Mouse (Mus musculus) 416B (cell line): Measurements from ENCODE around the gene Gga3.
A peak's percentile ranks its signal among the peaks of the same experiment; 100 is the strongest.

ENCODE experiments used
- DNase-seq: peaks from one replicate; pipeline ENCODE4 v3.0.0; 2011; ENCODE audit warnings: low read depth

Gga3 gene

DNA sequence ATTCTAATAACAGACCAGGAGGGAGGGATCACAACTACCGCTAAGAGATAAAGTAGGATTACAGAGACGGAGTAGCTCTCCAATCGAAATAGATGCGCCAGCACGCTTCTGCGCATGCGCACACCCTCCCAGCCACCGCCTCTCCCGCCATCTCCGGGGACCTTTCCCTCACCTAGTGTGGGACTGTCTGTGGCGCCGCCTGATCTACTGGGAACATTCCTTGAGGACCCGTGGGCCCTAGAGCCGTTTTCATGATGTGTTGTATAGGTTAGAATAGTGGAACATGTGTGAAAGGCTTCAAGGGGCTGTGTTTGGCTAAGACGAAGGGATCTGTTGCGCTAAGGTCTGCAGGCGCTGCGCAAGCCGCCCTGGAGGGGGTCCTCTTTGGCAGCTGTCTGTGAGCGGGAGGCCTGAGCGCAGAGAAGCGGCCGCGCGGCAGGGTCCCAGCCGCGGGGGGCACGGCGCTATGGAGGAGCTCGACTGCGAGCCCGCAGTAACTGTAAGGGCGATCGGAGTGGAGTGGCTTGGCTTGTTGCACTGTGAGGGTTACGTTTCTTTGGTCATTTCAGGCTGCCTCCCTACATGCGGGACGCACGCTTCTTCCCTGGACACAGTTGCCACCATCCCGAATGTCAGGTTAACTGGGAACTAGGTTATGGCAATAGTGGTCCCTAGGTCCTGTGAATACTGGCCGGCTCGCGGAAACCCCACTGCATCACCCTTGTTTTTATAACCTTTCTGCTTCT, 39.6 kb downstream of the Gga3 start, which contains the start of gene Nup85:
Nup85 (plus strand) TSS at position 371 of the 746 bp plus-strand sequence.
- DNase-seq = peak; percentile 98

DNA sequence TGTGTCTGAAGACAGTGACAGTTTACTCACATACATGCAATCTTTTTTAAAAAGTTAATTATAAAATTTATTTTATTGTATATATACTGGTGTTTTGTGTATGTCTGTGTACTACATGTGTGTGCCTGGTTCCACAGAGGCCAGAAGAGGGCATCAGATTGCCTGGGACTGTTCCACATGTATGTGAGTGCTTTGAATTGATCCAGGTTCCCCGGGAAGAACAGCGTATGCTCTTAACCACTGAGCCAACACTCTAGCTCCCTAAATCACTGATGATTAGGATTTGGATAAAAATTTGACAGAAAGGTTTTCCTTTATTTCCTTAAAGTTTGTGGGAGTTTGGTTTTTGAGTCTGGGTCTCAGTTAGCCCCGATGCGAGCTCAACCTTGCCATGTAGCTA, 40.4 kb downstream of the Gga3 start:
- peak; percentile 75 for DNase-seq

- DNase-seq = no peak
Measured at GRCm38 (mm10) chr11:115555717-115556116, 48.1 kb downstream of the Gga3 start.

GRCm38 (mm10) chr11:115552783-115553182, 51.1 kb downstream of the Gga3 start:
- peak; percentile 59 for DNase-seq

DNA sequence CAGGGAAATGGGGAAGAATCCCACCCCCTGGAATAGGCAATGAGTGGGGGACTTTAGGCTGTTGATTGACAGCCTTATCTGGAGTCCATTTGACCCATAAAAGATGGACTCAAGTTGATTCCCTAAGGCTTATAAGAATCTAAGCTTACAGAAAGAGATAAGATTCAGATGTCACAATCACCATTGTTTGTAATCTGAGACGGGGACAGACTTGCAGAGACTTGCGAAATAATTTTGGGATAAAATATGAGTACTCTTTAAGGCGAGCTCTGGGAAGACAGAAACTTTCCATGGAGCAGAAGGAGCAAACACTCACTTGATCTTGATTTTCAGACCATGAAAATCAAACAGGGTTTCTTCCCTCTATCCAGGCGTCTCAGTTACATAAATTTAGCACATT, 60.3 kb downstream of the Gga3 start:
- DNase-seq = peak; percentile 70

GRCm38 (mm10) chr11:115538045-115538444, 65.8 kb downstream of the Gga3 start:
- DNase-seq = peak; percentile 71

DNA sequence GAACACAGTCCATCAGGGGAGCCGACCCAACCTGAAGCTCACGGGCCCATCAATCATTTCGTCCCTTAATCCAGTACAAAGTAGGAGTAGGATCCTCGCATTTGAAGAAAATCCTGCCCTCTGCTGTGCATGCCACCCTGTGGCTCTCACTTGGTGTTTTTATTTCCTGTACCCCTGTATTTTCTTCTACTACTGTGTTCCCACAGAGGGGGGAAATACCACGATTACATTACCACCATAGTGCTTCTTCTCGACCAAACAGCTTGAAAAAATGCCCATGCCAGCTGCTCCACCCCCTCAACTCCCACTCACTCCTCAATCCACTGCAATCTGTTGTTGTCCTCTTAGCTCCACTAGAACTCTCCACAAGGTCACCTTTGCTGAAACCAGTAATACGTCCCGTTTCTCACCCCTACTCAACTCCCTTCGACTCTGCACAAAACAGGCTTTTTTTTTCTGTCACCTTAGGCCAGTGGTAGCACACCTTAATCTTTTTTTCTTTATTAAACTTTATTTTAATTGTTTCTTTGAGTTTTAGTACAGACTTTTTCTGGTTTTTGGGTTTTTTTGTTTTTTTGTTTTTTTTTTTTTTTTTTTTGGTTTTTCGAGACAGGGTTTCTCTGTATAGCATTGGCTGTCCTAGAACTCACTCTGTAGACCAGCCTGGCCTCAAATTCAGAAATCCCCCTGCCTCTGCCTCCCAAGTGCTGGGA, 66.8 kb downstream of the Gga3 start:
- peak; percentile 63 for DNase-seq

GRCm38 (mm10) chr11:115536038-115536681, 67.7 kb downstream of the Gga3 start, which contains the start of gene Sumo2:
TSS of gene Sumo2 (minus strand) at chr11:115536276.
- DNase-seq = peak; percentile 97

GRCm38 (mm10) chr11:115535401-115536037, 68.3 kb downstream of the Gga3 start:
- DNase-seq = peak; percentile 47

GRCm38 (mm10) chr11:115534759-115535371, 69.0 kb downstream of the Gga3 start:
- no peak for DNase-seq
